Comparison of ENCODE assay signal across 9 mouse cellular contexts in genomic region chr9:70263735-70264134, GRCm38 (mm10). TPM values are rescaled to one million over a fixed set of nuclear protein-coding genes. Genes with fewer than 3 reads are reported as not detected.
DNase-seq lines count a peak whose midpoint lies in the region; ATAC-seq and TF ChIP-seq lines count a peak whose summit lies in the region.
"Had no signal": no experiment of that assay in that cellular context is flagged by ENCODE, and none has a peak within 500 bp of the region (broad histone marks: within the 10 kb centered on the region; RNA-seq: fewer than 3 reads in every experiment).

No protein-coding gene starts in this region.

- peak; percentile 37 for DNase-seq in lung, embryonic 14.5 days
- DNase-seq in lung, postnatal 25 days (ENCODE audit: low spot score) = no peak
- DNase-seq in gastrocnemius, postnatal 10 days = peak; percentile 41
- peak; percentile 42 for DNase-seq in heart, postnatal 4 days
- DNase-seq in lung, postnatal 10 days = peak; percentile 65
- no peak for DNase-seq in thymus, postnatal 14 days
- no peak for DNase-seq in T-cell, adult 2 months (ENCODE audit: low spot score)
- DNase-seq: thymus, postnatal 4 days had no signal

- no peak overlapping the region for H3K4me3 ChIP-seq in lung, embryonic 14.5 days (ENCODE audit: low read depth, low read length)

- H3K27ac ChIP-seq in lung, embryonic 14.5 days (ENCODE audit: low read depth) = no peak overlapping the region

- H3K4me1 ChIP-seq in lung, embryonic 14.5 days (ENCODE audit: insufficient read depth) = peaks cover 18% of the 10 kb centered on the region; the same call in 1 of the 2 replicates

- TF ChIP-seq CTCF in lung, embryonic 14.5 days (IDR thresholded peaks at IDR 0.05; ENCODE audit: low read depth) = no peak

- WGBS in lung, embryonic 14.5 days = 36% methylated on average over 7 of the region's 7 CpGs

- ATAC-seq in lung, embryonic 14.5 days (ENCODE audit: insufficient read depth) = no peak
- no peak for ATAC-seq in inflammation-experienced regulatory T-cells, adult 6 months

- H3K9me3 ChIP-seq in lung, embryonic 14.5 days (ENCODE audit: low read depth, low read length) = no peaks in the 10 kb centered on the region

- H3K27me3 ChIP-seq in lung, embryonic 14.5 days (ENCODE audit: insufficient read depth, low read length) = no peaks in the 10 kb centered on the region

- no peaks in the 10 kb centered on the region for H3K36me3 ChIP-seq in lung, embryonic 14.5 days (ENCODE audit: insufficient read depth)

- H3K9ac ChIP-seq in lung, embryonic 14.5 days = no peak overlapping the region

- no peak overlapping the region for H3K4me2 ChIP-seq in lung, embryonic 14.5 days

RNA-seq across cellular contexts. Expression of gene Myo1e, which starts 56.6 kb away (rescaled TPM):
- 27.6 and 31.4 TPM in 2 replicates for polyA plus RNA-seq in lung, embryonic 14.5 days (2014; fragmentation: Nextera tagmentation; extraction: Ambion mirVana)
- total RNA-seq in gastrocnemius, postnatal 10 days (2021) = 10 to 100 TPM; 19.5 to 26.4 TPM
- total RNA-seq in heart, postnatal 4 days (2021) = 10 to 100 TPM; 23.6 to 27.6 TPM
- 10 to 100 TPM; 25.0 to 41.4 (median 29.7) TPM for polyA plus RNA-seq in inflammation-experienced regulatory T-cells, adult 6 months (2017; shearing (Covaris generic))

Comparison
In these comparisons a context has a peak if more than half of its experiments do, and no peak if none do; other contexts are left out.
1. DNase-seq: peak in lung, embryonic 14.5 days (single experiment), gastrocnemius, postnatal 10 days (single experiment), heart, postnatal 4 days (single experiment) and lung, postnatal 10 days (single experiment); none in lung, postnatal 25 days (single experiment), thymus, postnatal 14 days (single experiment) and T-cell, adult 2 months (single experiment).